Mouse (Mus musculus): ENCODE measurements around the gene Ttc7b. TPM values are rescaled to one million over a fixed set of nuclear protein-coding genes. Genes with fewer than 3 reads are reported as not detected.

Ttc7b gene
- polyA plus RNA-seq, 1 experiment from 2014 or later = 6.6 TPM

GRCm38 (mm10) chr12:100406094-100406493 lies 114.5 kb downstream of the Ttc7b start:
- ATAC-seq = peak; percentile 16; the same call in 1 of the 2 replicates
- no peak overlapping the region for H3K27ac ChIP-seq (ENCODE audit: low read length)
- H3K36me3 ChIP-seq (ENCODE audit: insufficient read depth, low read length) = no peaks in the 10 kb centered on the region
- H3K27me3 ChIP-seq (replicated peaks; ENCODE audit: insufficient read depth, low read length) = no peaks in the 10 kb centered on the region
- no peak overlapping the region for H3K4me3 ChIP-seq (ENCODE audit: low read depth, low read length)
- H3K9ac ChIP-seq (replicated peaks; ENCODE audit: low read depth) = no peak overlapping the region
- TF ChIP-seq EP300 (IDR thresholded peaks at IDR 0.05) (no peak), CTCF (IDR thresholded peaks at IDR 0.05) (no peak)
- H3K4me2 ChIP-seq (replicated peaks; ENCODE audit: low read depth, low read length) = no peak overlapping the region
- peaks cover 6% of the 10 kb centered on the region; the same call in 1 of the 2 replicates for H3K4me1 ChIP-seq (ENCODE audit: insufficient read depth, low read depth, low read length)
- no peak for DNase-seq (ENCODE audit: low spot score)
- 44% methylated on average over 11 of the region's 11 CpGs for WGBS
- no peaks in the 10 kb centered on the region for H3K9me3 ChIP-seq (ENCODE audit: low read length)

DNA sequence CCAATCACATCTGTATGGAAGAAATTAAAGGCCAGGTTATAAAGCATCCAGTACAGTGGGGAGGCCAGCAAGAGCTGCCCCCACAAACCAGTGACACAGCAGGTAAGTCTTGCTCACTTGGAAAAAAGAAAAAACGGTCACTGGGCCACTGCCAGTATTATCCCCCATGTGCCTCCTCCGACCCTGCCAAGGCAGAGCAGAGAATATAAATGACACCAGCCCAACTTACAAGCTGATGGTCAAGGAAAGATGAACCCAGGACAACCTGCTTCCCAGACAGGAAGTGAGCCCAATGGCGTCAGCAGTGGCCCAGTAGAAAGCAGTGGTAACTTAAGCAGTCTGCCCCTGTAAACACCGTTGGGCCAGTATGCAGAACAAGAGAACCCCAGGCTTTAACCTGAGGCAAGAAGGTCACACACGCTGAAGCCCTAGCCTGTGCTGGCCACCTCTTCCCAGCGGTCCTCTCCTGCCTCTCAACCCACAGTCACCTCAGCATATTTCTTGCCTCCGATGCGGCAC lies 115.1 kb downstream of the Ttc7b start:
- Histone ChIP-seq H3K9me3 (ENCODE audit: low read length) (no peaks in the 10 kb centered on the region), H3K4me1 (ENCODE audit: insufficient read depth, low read depth, low read length) (peaks cover 6% of the 10 kb centered on the region; the same call in 1 of the 2 replicates), H3K27ac (ENCODE audit: low read length) (no peak overlapping the region), H3K9ac (replicated peaks; ENCODE audit: low read depth) (no peak overlapping the region), H3K4me3 (ENCODE audit: low read depth, low read length) (no peak overlapping the region), H3K36me3 (ENCODE audit: insufficient read depth, low read length) (no peaks in the 10 kb centered on the region), H3K27me3 (replicated peaks; ENCODE audit: insufficient read depth, low read length) (no peaks in the 10 kb centered on the region), H3K4me2 (replicated peaks; ENCODE audit: low read depth, low read length) (no peak overlapping the region)
- TF ChIP-seq EP300 (IDR thresholded peaks at IDR 0.05) (no peak), CTCF (IDR thresholded peaks at IDR 0.05) (no peak)
- DNase-seq (ENCODE audit: low spot score) = no peak
- ATAC-seq = no peak
- 89% methylated on average over 8 of the region's 8 CpGs for WGBS

DNA sequence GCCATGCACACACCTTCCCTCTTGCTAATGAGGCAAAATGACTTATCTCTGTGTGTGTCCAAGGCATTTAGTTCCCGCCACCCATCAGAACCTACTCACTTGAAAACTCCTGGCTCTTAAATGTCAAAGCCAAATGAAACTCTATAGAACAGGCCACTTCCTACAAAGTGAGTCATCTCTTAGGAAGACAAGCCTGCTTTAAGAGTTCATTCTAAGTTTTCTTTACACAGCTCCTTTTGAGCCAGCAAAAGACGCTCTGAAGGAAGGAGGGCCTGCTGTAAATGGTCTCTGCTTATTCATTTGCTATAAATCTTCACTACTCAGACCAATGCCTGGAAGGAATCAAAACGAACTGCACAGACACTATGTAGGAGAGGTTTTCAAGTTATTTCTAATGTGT lies 116.2 kb downstream of the Ttc7b start:
- TF ChIP-seq CTCF (IDR thresholded peaks at IDR 0.05) = no peak
- TF ChIP-seq EP300 (IDR thresholded peaks at IDR 0.05) = no peak
- Histone ChIP-seq H3K9me3 (ENCODE audit: low read length) (no peaks in the 10 kb centered on the region), H3K4me2 (replicated peaks; ENCODE audit: low read depth, low read length) (no peak overlapping the region), H3K4me1 (ENCODE audit: insufficient read depth, low read depth, low read length) (peaks cover 6% of the 10 kb centered on the region; the same call in 1 of the 2 replicates), H3K27ac (ENCODE audit: low read length) (no peak overlapping the region), H3K9ac (replicated peaks; ENCODE audit: low read depth) (no peak overlapping the region), H3K4me3 (ENCODE audit: low read depth, low read length) (no peak overlapping the region), H3K27me3 (replicated peaks; ENCODE audit: insufficient read depth, low read length) (no peaks in the 10 kb centered on the region), H3K36me3 (ENCODE audit: insufficient read depth, low read length) (no peaks in the 10 kb centered on the region)
- DNase-seq (ENCODE audit: low spot score) (peak; percentile 46), ATAC-seq (no peak)
- 69% methylated on average over 3 of the region's 3 CpGs for WGBS

- H3K9me3 ChIP-seq (ENCODE audit: low read length) = no peaks in the 10 kb centered on the region
- H3K9ac ChIP-seq (replicated peaks; ENCODE audit: low read depth) = no peak overlapping the region
- H3K27me3 ChIP-seq (replicated peaks; ENCODE audit: insufficient read depth, low read length) = no peaks in the 10 kb centered on the region
- H3K36me3 ChIP-seq (ENCODE audit: insufficient read depth, low read length) = no peaks in the 10 kb centered on the region
- no peak overlapping the region for H3K4me2 ChIP-seq (replicated peaks; ENCODE audit: low read depth, low read length)
- DNase-seq (ENCODE audit: low spot score) (no peak), ATAC-seq (no peak)
- TF ChIP-seq CTCF (IDR thresholded peaks at IDR 0.05) = no peak
- no peak for TF ChIP-seq EP300 (IDR thresholded peaks at IDR 0.05)
- WGBS = 80% methylated on average over 4 of the region's 4 CpGs
- H3K4me3 ChIP-seq (ENCODE audit: low read depth, low read length) = no peak overlapping the region
- H3K4me1 ChIP-seq (ENCODE audit: insufficient read depth, low read depth, low read length) = peaks cover 14% of the 10 kb centered on the region; the same call in 1 of the 2 replicates
- H3K27ac ChIP-seq (ENCODE audit: low read length) = no peak overlapping the region
These were observed 117.7 kb downstream of the Ttc7b start for GRCm38 (mm10) chr12:100403005-100403324.

DNA sequence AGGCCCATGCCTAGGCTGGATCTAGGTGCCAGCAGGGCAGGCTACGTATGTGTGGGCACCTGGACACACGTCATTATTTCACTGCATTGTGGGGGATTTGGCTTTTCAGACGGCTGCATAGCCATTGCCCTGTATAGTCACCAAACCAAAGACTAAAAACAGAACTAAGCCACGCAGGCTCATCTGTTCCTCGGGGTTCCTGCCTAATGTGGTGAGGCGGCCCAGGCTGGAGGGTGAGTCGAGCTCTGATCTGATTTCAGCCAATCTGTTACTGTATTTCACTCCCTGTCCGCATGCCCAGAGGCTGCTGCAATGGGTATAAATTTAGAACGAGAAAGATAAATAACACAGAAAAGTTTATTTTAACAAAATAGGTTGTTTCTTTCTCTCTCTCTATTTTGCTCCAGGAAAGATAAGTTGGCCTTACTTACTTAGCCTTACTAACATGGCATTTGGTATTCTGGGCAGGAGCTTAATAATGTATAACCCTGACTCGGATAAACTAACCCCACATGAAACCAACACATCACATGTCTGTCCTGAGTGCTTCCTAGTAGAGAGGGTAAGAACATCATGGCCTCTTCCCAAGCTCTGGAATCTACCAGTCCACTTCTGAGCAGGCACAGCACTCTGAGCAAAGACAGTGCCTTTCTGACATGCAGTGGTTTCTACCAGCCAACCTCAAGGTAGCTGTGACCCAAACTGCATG lies 118.2 kb downstream of the Ttc7b start:
- Histone ChIP-seq H3K27ac (ENCODE audit: low read length) (no peak overlapping the region), H3K4me3 (ENCODE audit: low read depth, low read length) (no peak overlapping the region), H3K36me3 (ENCODE audit: insufficient read depth, low read length) (no peaks in the 10 kb centered on the region), H3K4me1 (ENCODE audit: insufficient read depth, low read depth, low read length) (peaks cover 14% of the 10 kb centered on the region; the same call in 1 of the 2 replicates), H3K9me3 (ENCODE audit: low read length) (no peaks in the 10 kb centered on the region), H3K27me3 (replicated peaks; ENCODE audit: insufficient read depth, low read length) (no peaks in the 10 kb centered on the region), H3K4me2 (replicated peaks; ENCODE audit: low read depth, low read length) (no peak overlapping the region), H3K9ac (replicated peaks; ENCODE audit: low read depth) (no peak overlapping the region)
- TF ChIP-seq CTCF (IDR thresholded peaks at IDR 0.05) = no peak
- no peak for TF ChIP-seq EP300 (IDR thresholded peaks at IDR 0.05)
- ATAC-seq = no peak
- 86% methylated on average over 10 of the region's 10 CpGs for WGBS
- DNase-seq (ENCODE audit: low spot score) = no peak

- H3K4me2 ChIP-seq (replicated peaks; ENCODE audit: low read depth, low read length) = no peak overlapping the region
- ATAC-seq (no peak), DNase-seq (ENCODE audit: low spot score) (no peak)
- TF ChIP-seq EP300 (IDR thresholded peaks at IDR 0.05) (no peak), CTCF (IDR thresholded peaks at IDR 0.05) (no peak)
- H3K36me3 ChIP-seq (ENCODE audit: insufficient read depth, low read length) = no peaks in the 10 kb centered on the region
- no peaks in the 10 kb centered on the region for H3K27me3 ChIP-seq (replicated peaks; ENCODE audit: insufficient read depth, low read length)
- no peak overlapping the region for H3K9ac ChIP-seq (replicated peaks; ENCODE audit: low read depth)
- 96% methylated on average over 3 of the region's 3 CpGs for WGBS
- peaks cover 8% of the 10 kb centered on the region; the same call in 1 of the 2 replicates for H3K4me1 ChIP-seq (ENCODE audit: insufficient read depth, low read depth, low read length)
- H3K9me3 ChIP-seq (ENCODE audit: low read length) = no peaks in the 10 kb centered on the region
- H3K27ac ChIP-seq (ENCODE audit: low read length) = no peak overlapping the region
- H3K4me3 ChIP-seq (ENCODE audit: low read depth, low read length) = no peak overlapping the region
These were observed 120.5 kb downstream of the Ttc7b start for GRCm38 (mm10) chr12:100400119-100400518.
